Mouse (Mus musculus): ENCODE results near the gene Zc3hav1.
A peak's percentile ranks its signal among the peaks of the same experiment; 100 is the strongest.

The Zc3hav1 gene

DNA sequence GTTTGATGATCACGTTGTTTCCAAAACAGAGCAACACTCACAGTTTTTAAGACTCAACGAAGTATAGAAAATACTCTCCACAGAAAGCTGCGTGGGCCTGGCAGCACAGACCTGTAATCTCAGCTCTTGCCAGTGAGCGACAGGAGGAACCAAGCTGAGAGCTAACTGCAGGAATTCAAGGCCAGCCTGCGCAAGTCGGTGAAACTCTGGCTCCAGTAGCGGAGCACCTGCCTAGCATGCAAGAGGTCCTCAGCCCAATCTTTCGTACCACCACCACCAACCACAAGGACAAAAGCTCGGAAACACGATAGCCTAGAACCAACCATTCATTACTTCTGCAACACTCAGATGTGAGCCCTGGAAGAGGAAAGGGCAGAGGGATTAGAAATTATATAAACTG lies 2.0 kb downstream of the Zc3hav1 start:
- peak; percentile 73 for DNase-seq (ENCODE audit: low read depth, low spot score)

DNA sequence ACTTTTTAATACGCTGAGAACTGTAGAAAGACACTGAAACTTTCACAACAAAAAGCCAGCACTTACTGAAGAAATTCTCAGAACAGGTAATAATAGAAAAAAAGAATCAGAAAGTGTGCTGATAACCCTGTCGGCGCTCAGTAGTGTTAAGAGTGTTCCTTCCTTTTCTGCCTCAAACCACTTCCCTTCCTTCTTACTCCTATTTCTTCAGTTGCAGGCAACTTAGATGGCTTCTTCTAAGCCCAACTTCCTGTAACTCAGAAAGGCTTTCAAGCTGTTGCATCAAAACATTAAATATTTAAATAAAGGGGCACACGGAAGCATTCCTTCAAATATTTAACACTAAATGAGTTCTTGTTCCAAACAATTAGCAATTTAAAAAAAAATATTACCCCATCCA lies 2.5 kb downstream of the Zc3hav1 start:
- peak; percentile 73 for DNase-seq (ENCODE audit: low read depth, low spot score)

DNA sequence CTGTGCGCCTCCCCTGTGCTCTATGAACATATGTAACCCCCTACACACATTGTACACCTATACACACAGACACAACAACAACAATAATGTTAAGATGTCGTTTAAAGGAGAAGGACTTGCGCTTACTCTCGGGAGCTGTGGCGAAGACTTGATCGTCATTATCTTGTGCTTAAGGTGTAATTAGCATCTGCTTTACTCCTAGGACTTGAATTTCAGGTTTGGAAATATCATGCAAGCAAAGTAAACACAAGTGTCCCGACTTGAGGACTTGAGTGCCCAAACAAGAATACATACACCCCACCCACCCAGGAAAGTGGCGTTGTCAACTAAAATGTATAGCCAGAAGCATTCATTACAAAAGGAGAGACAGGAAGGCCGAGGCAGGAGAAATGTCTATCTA lies 4.6 kb downstream of the Zc3hav1 start:
- no peak for DNase-seq (ENCODE audit: low read depth, low spot score)

DNA sequence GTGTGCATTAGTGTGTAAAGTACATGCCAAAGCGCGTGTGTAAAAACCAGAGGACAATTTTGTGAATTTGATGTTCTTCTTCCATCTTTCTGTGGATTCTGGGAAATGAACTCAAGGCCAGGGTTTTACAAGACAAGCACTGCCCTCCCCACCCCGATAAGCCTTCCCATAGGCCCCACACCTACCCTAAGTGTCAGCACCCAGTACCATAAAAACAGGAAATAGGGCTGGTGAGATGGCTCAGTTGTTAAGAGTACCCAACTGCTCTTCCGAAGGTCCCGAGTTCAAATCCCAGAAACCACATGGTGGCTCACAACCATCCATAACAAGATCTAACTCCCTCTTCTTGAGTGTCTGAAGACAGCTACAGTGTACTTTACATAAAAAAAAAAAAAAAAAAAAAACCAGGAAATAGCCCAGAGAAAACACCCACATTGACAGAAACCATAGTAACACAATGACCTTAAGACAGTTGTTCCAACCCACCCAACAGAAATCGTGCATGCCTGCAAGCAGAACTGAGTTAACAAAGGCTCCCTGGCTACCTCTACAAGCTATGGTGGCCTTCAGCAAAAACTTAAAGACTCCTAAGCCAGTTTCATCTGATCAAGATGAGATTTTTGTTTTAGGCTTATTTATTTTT lies 5.5 kb downstream of the Zc3hav1 start:
- peak; percentile 51 for DNase-seq (ENCODE audit: low read depth, low spot score)

DNA sequence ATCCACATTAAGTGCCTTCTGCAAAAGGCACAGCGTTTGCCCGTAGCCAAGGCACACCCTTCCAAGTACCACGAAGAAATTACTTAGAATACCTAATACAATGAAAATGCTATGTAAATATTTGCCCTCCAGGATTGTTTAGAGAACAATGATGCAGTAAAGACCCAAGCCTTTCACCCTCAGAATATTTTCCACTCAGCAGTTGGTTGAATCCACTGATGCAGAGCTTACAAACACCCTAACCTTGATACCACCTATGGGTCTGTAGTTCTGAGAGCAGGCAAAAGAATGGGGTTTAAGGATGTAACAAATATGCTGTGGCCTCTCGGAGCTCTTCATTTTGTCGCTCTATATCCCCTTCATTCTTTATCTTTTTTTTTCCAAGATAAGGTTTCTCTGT lies 6.5 kb downstream of the Zc3hav1 start:
- peak; percentile 52 for DNase-seq (ENCODE audit: low read depth, low spot score)

DNA sequence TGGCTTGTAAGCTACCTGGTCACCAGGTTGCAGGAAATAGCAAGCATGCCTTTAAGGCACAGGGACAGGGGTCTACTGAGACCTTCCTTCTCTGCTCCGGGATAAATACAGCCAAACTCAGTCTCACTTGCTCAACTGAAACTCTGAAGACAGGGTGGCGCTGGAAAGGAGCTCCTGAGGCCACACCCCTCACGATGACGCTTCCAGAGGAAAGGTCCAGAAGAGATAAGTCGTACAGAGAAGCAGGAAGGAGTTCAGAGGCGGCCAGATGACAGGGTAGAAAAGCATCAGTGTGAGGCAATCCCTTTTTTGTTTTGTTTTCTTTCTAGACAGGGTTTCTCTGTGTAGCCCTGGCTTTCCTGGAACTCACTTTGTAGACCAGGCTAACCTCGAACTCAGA lies 8.6 kb downstream of the Zc3hav1 start:
- DNase-seq (ENCODE audit: low read depth, low spot score) = peak; percentile 90

DNA sequence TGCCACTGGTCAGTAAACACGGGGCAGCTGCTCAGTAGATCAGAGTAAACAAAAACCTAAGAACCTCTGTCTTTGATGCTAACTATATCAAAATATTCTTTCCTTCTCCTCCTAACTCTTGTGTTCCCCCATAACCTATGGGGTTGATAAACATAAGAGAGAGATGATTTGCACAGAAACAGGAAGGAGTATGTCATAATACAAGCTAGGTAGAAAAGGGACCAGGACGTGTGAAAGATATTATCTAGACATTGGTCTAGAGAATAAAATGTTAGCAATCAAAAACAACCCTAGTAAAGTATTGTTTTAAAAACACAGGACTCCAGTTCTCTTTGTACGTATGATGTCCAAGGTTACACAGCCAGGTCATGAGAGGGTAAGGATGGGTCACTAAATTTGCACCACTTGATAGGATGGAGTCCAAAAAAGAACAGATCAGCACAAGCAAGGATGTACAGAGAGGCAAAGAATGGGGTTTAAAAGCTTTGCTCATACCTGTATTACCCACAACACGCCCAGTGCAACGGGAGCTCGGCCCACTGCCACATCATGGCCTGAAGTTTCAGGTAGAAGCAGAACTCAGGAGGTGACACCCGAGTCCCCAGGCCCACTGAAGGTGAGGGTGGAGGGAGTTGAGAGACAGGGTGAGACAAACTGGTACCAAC lies 10.3 kb downstream of the Zc3hav1 start:
- DNase-seq (ENCODE audit: low read depth, low spot score) = peak; percentile 64

DNA sequence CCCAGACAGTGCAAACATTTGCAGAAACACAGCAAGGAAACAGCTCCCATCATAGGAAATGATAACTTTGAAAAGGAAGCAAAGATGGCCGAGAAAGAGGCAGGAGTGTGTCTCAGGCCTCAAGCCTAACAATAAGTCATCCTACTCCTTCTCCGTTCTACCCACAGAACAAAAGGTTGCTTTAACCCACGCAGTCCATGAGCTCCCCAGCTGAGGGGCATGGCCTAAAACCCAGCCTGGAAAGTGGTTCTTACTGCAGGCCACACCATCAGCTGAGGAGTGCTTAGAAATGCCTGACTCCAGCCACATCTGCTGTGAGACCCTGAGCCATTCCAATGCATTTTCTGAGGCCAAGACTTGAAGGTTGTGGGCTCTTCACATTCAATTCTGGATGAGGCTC lies 10.8 kb downstream of the Zc3hav1 start:
- peak; percentile 54 for DNase-seq (ENCODE audit: low read depth, low spot score)

DNA sequence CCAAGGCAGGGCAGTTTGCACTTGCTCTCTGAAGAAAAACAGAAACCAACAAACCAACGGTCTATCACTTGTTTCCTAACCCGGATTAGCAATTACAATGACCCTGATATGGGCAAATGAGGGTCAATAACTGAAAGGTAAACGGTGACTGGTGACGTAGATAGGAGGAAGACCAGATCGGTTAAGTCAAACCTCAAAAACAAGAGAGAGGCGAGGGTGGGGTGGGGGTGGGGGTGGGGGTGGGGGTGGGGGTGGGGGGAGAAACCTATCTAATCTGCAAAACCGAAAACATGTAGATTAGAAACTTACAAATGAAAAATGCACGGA lies 11.8 kb downstream of the Zc3hav1 start:
- DNase-seq (ENCODE audit: low read depth, low spot score) = no peak

DNA sequence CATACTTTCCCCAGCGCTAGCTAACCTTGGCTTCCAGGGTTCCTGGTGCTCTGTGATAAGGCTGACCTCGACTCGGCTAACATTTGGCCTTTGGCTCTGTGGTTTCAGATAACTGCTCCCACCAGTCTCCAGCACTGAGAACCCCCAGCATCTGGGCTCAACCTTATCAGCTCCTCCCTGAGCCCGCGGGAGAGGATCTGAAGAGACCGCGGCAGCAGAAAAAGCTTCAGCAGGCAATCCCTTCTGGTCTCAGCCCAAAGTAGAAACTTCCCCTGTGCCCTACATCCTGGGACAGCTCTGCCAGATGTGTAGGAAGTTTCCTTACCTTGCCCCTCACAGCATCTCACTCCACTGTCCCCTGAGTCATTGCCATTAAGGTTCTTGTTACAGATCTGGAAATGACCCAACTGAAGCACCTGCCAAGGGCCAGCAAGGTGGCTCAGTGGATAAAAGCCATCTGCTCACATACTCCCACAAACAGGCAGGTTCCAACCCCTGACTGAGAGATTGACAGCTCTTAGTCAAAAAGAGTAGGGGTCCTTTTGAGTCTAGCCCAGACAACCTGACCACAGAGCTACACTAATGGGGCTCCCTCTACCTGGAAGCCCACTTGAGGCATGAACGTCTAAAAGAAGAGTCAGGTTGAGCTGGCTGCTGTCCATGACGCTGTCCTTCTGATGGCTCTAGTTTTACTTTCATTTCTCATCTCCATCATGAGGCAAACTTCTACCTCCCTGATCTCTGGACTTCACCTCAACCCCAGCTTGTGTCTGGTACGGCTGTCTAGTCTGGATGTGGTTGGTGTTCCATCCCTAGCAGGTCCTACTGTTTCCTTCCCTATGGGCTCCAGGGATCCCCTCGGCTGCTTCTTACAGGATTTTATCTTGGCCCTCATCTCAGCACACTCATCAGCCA lies 12.4 kb downstream of the Zc3hav1 start:
- DNase-seq (ENCODE audit: low read depth, low spot score) = peak; percentile 83

DNA sequence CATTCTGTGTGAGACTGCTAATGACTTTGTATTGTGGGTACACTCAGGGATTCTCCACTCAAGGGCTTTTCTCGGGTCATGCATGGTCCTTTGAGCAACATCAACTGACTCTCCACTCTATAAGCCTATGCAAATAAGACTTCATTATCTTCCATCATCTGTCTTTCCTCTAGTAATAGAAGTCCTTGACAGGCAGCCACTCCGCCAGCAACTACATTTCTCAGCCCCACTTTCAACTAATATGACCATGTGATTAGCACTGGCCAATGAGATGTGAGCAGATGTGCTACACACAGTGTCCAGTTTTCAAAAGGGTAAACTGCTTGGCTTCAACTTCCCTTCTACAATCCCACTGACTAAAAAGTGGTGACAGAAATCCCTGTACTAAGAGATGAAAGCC lies 15.3 kb downstream of the Zc3hav1 start:
- DNase-seq (ENCODE audit: low read depth, low spot score) = no peak

DNA sequence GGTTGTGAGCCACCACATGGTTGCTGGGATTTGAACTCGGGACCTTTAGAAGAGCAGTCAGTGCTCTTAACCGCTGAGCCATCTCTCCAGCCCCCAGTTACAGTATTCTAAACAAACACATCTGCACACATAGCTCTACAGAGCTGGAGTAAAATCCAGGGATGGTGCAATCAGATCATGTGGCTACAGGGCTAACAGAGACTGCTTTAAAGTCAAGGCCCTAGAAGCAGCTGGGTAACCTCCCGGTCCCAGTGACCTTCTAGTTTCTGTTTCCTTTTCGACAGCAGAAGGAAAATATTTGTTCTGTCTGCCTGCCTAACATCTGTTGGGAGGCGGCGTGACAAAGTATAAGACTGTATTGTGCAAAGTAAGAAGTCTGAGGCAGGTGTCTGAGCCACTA lies 16.5 kb downstream of the Zc3hav1 start:
- peak; percentile 65 for DNase-seq (ENCODE audit: low read depth, low spot score)

DNA sequence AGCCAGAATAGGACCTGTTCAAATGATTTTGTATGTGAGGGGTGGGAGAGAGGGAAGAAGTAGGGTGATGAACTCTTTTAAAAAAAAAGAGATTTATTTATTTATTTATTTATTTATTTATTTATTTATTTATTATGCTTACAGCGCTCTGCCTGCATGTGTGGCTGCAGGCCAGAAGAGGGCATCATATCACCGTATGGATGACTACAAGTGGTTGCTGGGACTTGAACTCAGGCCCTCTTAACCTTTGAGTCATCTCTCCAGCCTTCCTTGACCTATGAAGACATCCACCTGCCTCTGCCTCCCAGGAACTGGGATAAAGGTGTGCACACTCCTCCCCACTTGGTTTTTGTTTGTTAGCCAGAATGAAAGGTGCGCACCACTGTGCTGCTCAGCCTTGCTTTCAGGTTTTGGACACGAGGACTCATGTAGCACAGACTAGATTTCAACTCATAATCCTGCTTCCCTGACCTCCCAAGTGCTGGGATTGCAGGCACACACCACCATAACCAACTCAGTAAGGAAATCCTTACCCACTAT lies 17.2 kb downstream of the Zc3hav1 start:
- DNase-seq (ENCODE audit: low read depth, low spot score) = peak; percentile 53

DNA sequence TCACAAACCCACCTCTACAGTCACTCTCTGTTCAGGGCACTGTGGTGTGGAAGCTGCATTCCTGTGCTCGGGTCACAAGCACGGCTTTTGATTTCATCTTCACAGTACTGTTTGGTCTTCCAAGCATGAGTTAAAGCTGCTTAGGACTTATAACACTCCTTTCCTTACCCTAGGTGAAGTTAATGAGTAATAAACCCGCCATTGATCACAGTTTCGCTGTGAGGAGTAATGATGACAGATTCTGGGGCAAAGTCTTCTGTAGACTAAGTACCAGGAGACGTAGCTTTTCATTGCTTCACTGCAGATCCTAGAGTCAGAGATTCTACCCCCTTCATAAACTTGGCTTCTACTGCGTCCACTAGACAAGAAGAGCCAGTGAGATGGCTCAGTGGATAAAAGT lies 19.1 kb downstream of the Zc3hav1 start:
- DNase-seq (ENCODE audit: low read depth, low spot score) = no peak

DNA sequence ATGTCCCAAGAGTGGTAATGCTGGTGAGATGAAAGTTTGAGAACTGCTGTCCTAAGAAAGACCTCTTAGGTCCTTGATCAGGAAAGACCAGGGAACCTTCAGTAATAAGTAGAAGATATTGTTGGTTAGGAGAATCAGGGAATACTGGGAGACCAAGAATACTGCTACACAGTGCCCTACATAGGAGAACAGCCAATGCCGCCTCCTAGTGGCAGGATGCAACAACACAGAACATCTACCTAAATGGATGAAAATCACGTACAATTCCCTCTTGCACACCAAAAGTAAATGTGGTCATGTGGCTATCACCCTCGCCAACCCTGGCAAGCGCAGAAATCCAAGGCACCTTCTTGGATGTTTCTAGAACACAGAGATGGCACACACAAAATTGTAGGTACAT lies 27.8 kb downstream of the Zc3hav1 start:
- peak; percentile 50 for DNase-seq (ENCODE audit: low read depth, low spot score)

DNA sequence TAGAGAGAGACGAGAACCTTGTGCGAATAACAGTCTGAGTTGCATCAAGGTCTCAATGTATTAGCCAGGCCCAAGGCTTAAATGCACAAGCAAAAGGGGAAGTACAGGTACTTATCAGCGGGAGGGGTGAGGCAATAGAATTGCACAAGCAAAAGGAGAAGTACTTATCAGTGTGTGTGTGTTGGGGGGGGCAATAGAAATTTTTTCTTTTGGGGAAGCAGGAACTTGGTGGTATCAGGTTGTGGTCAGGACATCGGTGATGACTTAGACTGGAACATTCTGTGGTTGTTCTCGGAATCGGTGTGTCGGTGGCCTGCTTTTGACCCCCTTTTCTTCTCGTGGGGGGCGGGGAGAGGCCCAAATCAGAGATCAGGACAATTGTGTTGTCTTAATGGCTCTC lies 33.8 kb downstream of the Zc3hav1 start:
- peak; percentile 54 for DNase-seq (ENCODE audit: low read depth, low spot score)

DNA sequence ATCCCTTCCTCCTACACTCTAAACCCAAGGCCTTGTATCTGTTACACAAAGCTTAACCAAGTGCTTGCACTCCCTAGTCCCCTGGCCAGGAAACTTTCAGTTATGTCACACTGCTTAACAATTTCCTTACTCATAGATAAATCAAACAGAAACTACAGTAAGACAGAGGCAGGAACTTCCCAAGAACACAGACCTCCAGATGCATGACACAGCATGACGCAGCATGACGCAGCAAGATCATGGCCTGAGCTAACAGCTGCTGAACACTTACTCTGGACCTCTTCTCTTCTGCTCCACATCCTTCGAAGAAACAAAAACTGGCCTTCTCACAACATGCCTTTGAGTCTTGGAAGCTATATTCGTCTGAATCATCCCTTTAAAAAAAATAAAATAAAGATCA lies 38.4 kb downstream of the Zc3hav1 start:
- DNase-seq (ENCODE audit: low read depth, low spot score) = peak; percentile 10

DNA sequence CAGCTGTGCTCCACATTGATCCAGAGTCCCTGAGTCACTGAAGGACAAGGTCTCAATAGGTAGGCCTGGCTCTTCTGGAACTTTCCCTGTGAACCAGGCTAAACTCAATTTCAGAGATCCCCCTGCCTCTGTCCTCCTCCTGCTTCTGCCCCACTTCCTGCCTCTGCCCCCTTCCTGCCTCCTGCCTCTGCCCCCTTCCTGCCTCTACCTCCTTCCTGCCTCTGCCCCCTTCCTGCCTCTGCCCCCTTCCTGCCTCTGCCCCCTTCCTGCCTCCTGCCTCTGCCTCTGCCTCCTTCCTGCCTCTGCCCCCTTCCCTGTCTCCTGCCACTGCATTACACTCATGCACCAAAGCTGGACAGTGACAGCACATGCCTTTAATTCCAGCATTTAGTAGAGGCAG lies 44.7 kb downstream of the Zc3hav1 start:
- peak; percentile 30 for DNase-seq (ENCODE audit: low read depth, low spot score)

DNA sequence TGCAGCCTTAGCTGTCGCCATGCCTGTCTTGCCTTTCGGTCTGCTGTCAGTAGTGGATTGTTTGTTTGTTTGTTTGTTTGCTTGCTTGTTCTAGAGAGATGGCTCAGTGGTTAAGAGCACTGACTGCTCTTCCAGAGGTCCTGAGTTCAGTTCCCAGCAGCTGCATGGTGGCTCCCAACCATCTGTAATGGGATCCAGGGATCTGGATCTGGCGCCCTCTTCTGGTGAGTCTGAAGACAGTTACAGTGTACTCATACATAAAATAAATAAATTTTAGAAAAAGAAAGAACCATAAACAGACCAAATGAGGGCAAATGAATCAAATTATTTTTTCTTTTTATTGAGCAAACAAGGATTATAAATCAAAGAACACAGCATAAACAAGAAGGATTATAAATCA lies 49.4 kb downstream of the Zc3hav1 start:
- DNase-seq (ENCODE audit: low read depth, low spot score) = no peak

DNA sequence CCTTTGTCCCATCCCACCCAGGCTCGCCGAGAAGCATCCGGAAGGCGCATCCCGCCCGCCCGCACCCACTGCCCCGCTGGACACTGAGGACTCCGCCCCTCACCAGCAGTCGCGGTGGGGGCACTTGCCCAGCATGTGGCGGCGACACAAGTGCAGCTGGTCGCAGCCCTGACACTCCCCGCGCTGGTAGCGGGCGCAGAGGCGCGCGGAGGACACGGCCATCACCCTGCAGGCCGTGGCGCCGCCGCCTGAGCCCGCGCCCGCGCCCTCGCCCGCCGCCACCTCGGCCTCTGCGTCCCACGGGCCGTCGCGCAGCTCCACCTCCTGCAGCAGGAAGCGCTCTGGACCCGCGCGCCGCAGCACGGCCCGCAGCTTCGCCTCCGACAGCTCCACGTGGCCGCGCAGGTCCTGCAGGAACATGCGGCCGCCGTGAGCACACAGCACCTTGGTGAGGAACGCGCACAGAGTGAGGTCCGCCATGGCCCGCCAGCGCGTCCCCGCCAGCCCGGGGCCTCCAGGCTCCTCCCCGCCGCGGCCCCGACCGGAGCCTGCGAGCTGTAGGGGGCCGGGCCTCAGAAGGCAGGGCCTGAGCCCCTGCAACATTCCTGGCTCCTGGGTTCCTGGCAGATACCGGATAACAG lies 55.5 kb downstream of the Zc3hav1 start, which contains the start of gene Zc3hav1l:
TSS of gene Zc3hav1l (minus strand) at position 499 of the 641 bp plus-strand sequence.
- peak; percentile 59 for DNase-seq (ENCODE audit: low read depth, low spot score)

DNA sequence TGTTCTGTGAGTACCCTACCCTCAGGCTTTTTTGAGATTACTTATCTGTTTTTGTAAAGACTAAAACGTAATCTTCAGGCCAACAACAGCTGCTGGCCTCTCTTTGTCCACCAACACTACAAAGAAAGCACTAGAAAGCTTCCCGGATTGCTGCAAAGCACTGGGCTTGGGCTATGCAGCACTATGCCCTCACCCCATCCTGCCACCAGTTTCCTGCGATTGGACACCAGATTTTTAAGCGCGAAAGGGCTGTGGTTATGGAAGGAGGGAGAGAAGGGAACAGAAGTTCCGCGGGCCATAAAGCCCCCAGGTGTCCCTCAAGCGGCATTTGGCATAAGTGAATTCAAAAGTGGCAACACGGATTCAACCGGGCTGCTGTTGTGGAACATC lies 56.2 kb downstream of the Zc3hav1 start:
- DNase-seq (ENCODE audit: low read depth, low spot score) = no peak

Data from CD4-positive helper T cell, adult 2 months (primary cell).